Mouse (Mus musculus) gastrocnemius, adult 18-20 months (tissue): ENCODE measurements at regions not wholly inside any gene's neighbourhood (a gene's known extent, or its start where the extent isn't known, plus 50 kb on each side); places are given as distances from the start of the nearest gene placed in this dataset.
"Not testable (repeated sequence)": the region's sequence is repeated elsewhere in the genome, so short reads cannot be mapped to it uniquely, and the experiment has no call there.

Experiments
- DNase-seq: peaks from one replicate; pipeline ENCODE4 v3.0.0; 2021; ENCODE audit warnings: low spot score

DNA sequence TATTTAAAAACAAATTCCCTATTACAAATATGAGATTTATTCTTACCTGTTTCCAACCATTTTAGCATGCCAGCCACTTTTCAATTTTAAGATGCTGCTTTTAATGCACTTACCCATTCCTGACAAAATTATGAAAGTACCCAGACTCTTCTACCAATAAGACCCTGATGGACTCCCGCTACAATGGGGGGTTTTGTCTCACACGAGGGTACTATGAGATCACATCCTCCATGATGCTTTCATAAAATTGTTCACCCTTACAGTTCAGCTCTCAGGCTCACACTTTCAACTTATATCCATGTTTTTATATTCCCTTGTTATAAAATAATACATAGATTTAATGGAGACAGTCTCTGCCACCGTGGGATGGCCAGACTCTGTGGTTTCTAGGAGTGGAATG lies 68.1 kb upstream of the Adamts18 start:
- no peak for DNase-seq

DNA sequence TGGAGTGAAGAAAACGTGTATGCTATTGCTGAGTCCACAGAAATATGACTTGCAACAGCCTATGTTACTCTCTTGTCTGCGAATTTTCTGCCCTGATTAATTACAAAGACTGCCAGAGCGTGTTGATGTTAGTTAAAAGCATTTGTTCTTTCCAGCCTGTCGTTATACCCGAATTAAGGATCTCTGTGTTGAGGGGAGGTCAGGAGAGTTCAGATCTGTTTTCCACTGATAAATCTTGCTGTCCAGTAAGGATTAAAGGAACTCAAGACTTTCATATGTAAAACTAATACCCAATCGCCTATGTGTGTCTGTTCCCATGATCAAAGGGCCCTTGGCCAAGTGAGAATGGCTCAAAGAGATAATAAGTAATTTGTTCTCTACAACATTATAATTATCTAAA lies 68.7 kb upstream of the Adamts18 start:
- no peak for DNase-seq

DNA sequence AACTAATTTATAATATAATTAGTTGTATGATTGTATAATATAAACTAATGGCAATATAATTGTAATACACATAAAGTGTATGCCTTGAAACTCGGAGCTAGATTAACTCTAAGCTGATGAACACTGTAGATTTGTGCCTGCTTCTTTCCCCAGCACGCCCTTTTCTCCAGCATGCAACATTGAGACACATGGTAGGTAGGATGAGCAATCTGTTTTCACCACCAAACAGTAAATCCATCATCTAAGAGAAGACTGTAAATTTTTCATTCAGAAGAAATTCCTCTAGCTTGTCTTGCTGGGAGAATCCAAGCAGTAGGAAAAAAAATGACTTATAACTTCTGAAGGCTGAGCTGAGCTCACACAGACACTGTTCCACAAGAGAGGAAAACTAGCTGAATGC lies 71.8 kb upstream of the Adamts18 start:
- no peak for DNase-seq

DNA sequence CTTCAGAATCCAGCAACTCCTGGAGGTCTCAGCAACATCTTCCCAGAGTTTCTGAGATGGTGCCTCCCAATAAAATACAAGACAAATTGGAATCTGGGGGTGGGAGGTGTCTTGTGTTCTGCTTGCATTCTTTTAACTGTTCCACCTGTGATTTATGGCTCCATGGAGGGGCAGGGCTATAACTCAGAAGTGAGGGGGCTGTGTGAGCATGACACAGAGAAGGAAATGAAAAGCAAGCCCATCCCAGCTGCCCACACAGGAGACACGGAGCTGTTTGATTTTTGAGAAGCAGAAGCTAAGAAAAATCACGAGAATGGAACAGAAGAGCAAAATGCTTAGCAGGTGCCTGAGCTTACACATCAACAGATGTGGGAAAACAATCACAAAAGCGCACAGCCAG lies 74.8 kb upstream of the Adamts18 start:
- no peak for DNase-seq

DNA sequence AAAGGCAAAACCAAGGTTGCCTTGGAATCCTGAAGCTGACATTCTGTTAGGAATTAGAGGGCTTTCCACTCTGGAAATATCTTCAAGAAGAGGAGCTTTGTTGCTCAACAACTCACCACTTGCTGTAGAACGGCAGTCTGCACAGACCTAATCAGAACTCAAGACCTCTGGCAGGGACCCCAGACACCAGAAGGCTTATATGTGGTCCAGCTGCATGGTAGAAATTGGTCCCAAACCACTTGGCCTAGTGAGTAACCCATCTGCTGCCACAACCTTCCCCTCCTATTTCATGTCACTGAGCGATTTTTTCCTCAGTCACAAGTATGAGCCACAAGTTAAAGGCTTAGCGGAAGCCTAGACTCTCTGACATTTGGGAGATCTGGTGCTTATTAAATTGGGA lies 105.2 kb upstream of the Adamts18 start:
- DNase-seq: no peak

DNA sequence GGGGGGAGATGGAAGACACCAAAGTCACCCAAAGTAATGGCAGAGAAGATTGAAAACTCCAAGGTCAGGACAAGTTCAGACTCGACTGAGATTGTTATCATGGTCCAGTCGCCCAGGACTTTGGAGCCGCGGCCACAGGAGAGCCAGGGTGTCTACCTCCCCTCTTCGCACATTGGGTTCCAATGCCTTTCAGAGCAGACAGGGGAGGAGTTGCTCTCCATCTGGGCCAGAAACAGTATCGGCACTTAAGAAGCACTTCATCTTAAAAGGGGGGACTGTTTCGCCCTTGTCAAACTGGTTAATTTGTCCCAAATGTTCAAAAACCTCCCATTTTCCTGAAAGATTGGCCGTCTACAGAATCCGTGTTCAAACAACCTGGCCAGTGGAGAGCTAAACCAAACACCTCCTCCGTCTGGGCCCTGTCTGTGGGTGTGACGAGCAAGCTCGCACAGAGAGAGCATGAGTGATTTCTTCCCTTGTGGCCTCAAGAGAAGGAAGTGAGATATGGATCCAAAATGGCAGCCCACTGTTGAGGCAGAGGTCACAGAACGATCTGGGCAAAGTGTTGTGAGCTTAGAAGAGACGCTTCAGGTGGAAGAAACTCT lies 108.0 kb upstream of the Adamts18 start:
- no peak for DNase-seq

DNA sequence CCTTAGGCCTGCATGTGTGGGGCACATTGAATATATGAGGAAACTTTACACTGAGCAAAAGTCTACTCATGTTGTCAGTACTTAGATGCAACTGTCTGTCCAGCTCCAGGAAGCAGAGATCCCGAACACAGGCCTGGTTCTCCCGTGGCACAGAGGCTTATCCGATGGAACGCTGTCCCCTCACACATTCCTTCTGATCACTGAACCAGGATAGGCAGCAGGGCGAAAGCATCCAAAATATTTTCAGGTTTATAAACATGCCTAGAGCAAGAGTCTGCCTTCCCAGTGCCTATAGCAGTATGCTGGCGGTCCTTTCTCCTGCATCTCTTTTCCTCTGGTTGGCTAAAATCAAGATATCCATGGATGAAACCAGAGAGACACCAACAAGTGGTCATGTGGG lies 109.3 kb upstream of the Adamts18 start:
- no peak for DNase-seq

DNA sequence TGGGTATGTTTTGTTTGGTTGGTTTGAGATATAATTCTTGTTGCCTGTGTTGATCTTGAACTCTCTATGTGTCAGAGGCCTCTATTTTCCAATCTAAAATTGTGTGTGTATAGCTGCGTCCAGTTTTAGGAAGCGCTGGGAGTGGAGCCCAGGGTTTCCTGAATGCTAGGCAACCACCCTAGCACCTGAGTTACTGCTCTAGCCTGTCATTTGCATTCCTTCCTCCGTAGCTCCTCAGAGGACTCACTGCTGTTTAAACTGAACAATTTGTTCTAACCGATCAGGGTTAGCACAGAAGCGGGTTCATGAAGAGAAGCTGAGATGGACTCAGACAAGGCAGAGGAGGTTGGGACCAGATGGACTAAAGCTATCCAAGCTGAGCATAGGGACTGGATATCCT lies 127.3 kb upstream of the Adamts18 start:
- no peak for DNase-seq

DNA sequence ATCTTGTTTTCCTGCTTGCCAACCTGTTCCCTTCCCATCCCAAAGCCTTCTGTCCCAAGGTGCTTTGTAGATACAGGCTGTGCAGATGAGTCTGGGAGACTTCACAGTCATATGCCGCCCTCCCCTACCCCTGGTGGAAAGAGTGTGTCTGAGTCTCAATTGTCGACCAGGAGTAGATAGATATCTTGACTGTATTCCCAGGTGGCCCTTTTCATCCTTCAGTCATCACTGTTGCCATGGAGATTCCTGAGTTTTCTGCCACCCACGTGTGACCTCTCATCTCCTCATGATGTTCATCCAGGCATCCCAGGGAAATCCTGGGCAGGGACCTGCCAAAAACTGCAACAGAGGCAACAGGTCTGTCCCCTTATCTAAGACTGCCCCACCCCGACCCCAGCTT lies 128.1 kb upstream of the Adamts18 start:
- no peak for DNase-seq

DNA sequence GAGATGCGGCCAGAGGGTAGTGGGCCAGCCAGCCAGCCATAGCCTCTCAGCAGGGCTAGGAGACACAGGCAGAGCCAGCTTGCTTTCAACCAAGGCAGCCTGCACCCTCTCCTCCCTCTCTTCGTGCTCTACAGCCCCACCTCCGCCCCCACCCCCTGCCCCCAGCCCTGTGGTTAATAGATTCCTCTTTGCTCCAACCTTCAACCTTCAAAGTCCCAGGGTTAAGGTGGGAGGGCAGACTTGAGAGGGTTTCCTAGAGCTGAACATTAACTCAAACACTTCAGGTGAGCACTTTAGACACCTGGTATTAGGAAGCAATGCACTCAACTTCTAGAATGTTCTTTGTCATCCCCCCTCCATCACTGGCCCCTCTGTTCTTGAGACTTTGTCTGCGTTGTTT lies 128.5 kb upstream of the Adamts18 start:
- DNase-seq: no peak

DNA sequence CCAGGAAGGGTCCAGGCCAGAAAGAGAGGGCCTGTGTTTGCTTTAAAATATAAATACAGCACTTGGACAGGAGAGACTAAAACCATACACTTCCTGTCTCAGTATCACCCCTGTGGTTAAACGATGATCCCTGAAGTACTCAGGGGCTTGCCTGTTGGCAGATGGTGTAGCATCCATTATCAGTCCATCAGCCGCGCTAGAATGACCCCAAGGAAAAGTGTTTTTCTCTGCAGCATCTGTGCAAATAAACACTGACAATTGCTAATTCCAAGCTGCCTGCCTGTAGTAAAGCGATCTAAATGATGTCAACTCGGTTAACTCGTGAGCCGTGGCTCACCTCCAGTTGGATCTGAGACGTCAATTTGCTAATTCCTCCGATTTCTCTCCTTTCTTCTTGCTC lies 130.4 kb upstream of the Adamts18 start:
- no peak for DNase-seq

DNA sequence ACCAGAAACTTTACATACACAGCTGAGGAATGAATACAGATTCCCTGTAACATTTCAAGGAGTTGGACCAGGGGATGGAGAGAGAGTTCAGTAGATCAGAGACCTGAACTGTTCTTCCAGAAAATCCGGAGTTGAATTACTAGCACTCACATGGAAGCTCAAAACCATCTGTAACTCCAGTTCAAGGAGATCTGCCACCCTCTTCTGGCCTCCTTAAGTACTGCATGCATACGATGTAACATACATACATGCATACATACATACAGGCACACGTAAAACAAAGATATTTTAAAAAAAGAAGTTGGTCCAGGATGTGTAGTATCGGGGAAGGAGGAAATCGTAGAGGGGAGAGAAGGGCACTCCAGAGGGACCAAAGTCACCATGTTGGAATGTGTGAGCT lies 131.3 kb upstream of the Adamts18 start:
- DNase-seq: no peak

DNA sequence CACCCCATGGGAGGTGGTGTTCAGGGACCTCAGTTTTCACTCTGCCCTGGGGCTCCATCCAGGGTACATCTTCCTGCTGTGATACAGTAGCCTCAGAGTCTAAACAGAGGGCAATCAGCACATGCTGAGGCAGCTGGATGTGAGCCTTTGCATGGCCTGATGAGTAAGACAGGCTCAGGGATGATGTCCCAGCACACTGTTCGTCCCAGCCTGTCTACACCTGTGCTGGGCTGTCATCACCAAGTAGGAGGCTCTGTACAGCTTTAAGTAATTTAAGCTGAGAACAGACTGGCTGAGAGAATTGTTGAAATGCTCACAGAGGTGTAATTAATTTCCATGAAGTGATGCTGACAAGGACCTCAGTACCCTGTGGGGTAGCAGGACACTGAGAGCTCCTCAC lies 132.8 kb upstream of the Adamts18 start:
- no peak for DNase-seq

DNA sequence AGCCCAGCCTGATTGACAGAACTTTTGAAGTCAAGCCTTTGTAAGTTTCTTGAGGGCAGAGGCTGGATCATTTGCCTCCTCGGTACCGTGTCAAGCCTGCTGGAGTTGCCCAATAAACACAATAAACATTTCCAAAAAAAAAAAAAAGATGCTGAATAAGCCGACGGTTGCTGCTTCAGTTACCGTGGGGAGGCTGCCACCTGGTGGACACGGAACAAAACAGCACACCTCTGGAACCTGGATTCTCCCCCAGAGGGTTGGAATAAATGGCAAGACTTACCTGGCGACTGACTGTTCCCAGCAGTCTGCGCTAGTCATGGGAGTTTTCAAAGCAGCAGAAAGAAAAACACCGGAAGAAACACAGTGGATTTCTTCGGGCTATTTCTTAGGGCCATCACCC lies 136.3 kb upstream of the Adamts18 start:
- peak; percentile 36 for DNase-seq

DNA sequence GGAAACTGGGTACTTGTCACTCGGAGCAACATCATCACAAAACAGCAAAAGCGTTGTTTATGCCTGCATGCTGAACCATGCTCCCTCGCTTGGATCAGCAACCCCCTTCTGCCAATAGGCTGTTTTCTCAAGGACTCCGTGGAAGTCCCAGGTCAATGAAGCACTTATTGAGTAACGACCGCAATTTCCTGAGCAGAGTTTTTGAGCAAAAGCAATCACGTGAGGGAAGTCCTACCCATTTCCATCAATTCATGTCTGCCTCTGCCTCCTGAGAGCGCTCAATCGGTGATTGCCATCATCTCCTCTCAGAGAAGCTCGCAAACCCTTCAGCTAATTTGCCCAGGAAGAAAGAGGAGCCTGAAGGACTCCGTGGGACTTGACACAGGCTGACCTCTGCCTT lies 136.9 kb upstream of the Adamts18 start:
- DNase-seq: peak; percentile 1

DNA sequence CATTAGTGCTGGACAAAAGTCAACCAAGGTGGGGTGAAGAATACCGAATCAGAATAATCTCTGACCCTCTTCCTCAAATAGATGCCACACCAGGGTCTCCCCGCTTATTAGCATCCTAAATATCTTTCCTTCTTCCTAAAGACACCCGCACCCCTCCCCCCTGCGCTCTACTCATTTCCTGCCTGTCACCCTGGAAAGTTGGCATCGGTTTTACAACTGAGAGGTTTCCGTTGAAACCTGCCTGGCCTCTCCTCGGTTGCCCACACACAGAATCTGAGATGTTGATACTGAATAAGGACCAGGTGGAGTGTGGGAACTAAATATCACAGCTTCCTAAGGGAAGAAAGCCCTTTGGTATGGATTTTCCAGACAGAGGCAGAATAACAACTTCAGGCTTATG lies 137.4 kb upstream of the Adamts18 start:
- no peak for DNase-seq

DNA sequence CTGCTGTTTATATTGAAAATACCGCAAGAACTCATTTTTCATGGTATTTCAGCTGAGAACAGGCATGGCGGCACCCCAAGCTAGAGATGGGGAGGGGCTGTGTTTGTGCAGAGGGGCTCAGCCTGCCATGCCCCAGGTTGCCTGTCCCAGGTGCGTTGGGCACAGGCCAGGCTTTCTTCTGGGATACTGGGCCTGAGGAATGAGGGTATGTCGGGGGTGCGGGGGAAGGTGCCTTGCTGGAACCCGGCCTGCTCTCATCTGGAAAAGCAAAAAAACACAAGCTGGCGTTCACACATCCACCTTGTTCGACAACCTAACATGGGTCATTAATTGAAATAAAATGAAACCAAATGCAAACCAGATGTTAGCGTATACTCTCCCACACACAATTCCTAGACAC lies 142.2 kb upstream of the Adamts18 start:
- DNase-seq: no peak

DNA sequence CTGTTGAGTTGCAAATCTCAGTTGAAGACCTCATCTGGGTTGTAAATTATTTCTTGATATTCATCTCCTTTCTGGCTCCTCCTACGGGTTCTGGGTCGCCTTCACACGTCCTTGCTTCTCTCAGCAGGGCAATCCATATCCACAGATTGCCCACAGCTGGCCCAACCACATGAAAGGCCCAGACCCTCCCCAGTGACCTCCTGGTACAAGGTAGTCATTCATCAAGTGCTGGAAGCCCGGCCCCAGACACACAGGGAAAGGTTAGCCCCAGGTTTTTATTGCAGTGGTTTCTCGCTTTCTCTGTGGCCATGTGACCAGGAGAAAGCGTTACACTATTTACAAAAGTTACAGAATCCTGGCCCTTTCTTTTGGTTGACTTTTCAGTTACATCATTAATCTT lies 134.5 kb upstream of the Nudt7 start:
- DNase-seq: no peak

DNA sequence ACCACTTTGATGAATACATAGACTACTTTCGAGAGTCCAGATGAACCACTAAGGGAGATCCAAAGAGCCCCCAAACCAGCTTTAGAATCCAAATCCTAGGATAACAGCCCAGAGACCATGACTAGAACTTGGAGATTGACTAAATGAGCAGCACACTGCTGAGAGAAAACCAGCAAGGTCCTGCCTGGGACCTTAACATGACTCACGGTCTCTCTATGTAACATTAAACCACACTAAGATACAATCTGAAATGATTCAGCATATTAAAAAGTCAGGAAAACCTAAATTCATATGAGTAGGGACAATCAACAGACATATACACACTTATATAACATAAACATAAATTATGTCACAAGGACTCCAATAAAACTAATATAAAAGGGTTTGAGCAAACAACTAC lies 131.7 kb upstream of the Nudt7 start:
- no peak for DNase-seq

DNA sequence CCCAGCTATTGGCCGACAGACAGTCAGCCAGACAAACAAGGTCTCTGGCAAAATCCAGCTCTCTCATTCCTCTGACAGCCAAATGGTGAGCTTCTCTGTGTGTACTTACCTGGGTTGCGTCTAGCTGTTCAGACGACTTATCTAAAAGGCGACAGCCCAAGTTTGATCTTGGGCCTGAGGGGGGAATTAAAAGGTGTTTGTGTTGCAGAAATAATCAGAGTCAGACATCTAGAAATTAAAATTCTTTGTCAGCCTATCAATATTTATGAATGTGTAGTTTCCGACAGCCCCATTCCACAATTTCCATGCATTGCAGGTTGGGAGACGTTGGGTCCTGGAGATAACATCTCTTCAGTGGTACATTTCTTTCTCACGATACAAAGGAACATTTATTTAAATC lies 128.9 kb upstream of the Nudt7 start:
- DNase-seq: no peak

DNA sequence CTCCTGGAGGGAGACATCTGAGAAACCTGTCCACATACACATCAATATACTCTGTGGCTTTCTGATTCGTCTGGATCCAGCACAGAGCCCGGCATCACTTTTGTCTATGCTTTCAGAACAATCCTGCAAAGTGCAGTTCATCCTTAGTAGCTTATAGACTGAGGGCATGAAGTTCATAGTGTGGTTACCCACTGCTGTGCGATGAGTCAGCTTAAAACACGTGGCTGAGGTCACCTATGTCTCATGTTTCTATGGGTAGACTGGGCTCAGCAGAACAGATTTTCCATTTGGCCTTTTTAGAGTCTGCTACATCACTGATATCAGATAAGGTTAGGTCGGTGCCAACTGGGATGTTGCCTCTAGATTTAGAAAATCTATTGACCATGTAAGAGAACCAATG lies 126.8 kb upstream of the Nudt7 start:
- no peak for DNase-seq

DNA sequence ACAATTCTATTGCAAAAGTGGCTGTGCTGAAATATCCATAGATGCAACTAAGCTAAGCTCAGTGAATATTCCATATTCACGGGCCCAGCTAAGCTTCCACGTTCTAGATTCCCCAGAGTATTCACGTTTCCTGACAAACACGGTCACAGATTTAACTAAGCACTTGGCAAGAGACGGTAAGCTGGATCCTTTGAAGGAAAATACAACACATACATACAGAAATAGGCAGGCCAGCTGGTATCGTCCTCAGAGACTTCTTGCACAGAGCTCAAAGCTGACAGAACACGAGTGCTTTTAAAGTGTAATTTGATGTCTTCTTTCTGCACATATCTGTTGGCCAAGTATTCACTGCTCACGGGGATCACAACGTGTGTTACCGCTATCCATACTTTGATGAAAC lies 126.3 kb upstream of the Nudt7 start:
- no peak for DNase-seq

DNA sequence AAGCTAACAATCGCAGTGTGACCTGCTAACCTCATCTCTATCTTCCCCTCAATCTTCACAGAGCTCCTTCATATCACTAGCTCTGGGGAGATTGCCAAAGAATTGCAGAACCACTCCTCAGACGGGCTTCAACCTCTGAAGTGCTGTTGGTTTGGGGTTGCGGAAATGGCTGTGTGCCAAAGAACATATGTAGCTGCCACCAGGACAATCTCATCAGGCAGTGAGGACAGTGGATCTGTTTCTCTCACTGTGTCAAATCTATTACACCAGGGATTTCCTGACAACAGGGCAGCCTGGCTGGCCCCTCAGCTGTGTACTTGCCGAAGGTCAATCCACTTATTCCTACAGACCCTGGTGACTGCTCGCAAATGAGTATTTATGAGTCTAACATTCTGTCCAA lies 115.0 kb upstream of the Nudt7 start:
- no peak for DNase-seq

DNA sequence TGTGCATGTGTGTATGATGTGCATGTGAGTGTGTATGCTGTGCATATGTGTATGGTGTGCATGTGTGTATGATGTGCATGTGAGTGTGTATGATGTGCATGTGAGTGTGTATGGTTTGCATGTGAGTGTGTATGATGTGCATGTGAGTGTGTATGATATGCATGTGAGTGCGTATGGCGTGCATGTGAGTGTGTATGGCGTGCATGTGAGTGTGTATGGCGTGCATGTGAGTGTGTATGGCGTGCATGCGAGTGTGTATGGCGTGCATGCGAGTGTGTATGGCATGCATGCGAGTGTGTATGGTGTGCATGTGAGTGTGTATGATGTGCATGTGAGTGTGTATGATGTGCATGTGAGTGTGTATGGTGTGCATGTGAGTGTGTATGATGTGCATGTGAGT lies 103.2 kb upstream of the Nudt7 start:
- not testable (repeated sequence) for DNase-seq

DNA sequence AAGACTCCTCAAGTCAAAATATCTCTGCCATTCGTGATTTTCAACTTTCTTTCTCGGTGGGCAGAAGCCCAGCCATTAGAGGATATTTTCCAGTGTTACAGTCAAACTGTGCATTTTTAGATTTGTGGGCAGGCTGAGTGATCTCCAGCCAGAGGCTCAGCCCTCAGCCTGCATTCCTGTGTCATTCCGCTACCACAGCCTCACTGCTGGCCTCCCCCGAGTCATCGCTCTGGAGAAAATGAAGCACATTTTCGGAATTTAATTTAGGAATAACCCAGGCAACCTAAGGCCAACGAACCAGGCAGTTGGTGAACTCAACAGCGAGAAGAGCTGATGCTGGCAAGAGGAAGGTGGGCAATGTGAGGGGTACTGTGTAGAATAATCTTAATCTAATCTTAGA lies 80.9 kb upstream of the Nudt7 start:
- DNase-seq: no peak
